Mouse (Mus musculus): ENCODE results near the gene Sema6c.

- TF ChIP-seq CTCF (conservative IDR thresholded peaks at IDR 0.05; ENCODE audit: insufficient read depth, insufficient read length, low read depth, low read length), result no peak
- TF ChIP-seq POLR2A (IDR thresholded peaks at IDR 0.05; ENCODE audit: low read depth, low read length), result no peak
Measured at GRCm38 (mm10) chr3:95121580-95121979, 38.7 kb upstream of the Sema6c start.
